Comparison of ENCODE assay signal across 8 mouse cellular contexts in the genomic region with DNA sequence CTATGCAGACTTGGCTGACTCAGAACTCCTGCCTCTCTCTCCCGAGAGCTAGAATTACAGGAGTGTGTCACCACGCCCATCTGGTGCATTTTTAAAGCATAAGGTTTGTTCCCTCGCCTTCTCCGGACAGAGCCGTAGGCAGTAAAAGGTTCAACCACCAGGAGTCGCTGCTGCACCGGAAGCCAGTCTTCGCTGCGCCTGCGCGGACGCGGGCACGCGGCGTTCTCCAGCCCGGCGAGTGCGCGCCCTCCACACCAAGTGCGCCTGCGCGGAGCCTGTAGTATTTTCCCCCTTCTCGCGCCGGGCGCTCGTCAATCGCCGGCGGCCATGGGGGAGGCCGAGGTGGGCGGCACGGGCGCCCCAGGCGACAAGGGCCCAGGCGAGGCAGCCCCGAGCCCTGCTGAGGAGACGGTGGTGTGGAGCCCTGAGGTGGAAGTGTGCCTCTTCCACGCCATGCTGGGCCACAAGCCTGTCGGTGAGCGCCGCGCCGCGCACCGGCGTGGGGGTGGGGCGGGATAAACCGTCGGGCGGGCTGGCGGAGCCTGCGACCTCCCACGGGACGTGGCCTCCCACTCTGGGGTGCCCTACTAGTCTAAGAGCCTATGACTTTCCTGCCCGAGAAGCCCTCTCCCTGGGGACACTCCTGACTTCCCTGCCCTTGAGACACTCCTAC. TPM values are rescaled to one million over a fixed set of nuclear protein-coding genes. Genes with fewer than 3 reads are reported as not detected.
DNase-seq lines count a peak whose midpoint lies in the region; ATAC-seq and TF ChIP-seq lines count a peak whose summit lies in the region.

No protein-coding gene starts in this region.

- no peak overlapping the region for H3K27ac ChIP-seq in ES-Bruce4 (ENCODE audit: insufficient read depth, low read length)
- H3K27ac ChIP-seq in forebrain, embryonic 13.5 days = peak overlapping the region; percentile 54
- peak overlapping the region; percentile 78 for H3K27ac ChIP-seq in liver, postnatal 0 days (ENCODE audit: low read depth)
- peak overlapping the region; percentile 71; the same call in 1 of the 2 replicates for H3K27ac ChIP-seq in neural tube, embryonic 14.5 days (ENCODE audit: low read depth, low read length)

- no peaks in the 10 kb centered on the region for H3K4me1 ChIP-seq in ES-Bruce4 (ENCODE audit: control insufficient read depth, insufficient read depth, low read length)
- H3K4me1 ChIP-seq in forebrain, embryonic 13.5 days = peaks cover 21% of the 10 kb centered on the region
- peaks cover 16% of the 10 kb centered on the region for H3K4me1 ChIP-seq in liver, postnatal 0 days (ENCODE audit: insufficient read depth)
- H3K4me1 ChIP-seq in neural tube, embryonic 14.5 days (ENCODE audit: control insufficient read depth, insufficient read depth, low read length) = peaks cover 11% of the 10 kb centered on the region

- H3K4me3 ChIP-seq in ES-Bruce4 (ENCODE audit: low read depth, low read length) = peak overlapping the region; percentile 75
- peak overlapping the region; percentile 87 for H3K4me3 ChIP-seq in forebrain, embryonic 13.5 days
- H3K4me3 ChIP-seq in liver, postnatal 0 days (ENCODE audit: low read depth, low read length) = peak overlapping the region; percentile 94
- peak overlapping the region; percentile 90 for H3K4me3 ChIP-seq in neural tube, embryonic 14.5 days (ENCODE audit: low read depth, low read length)

- H3K4me2 ChIP-seq in forebrain, embryonic 13.5 days = peak overlapping the region; percentile 83
- H3K4me2 ChIP-seq in liver, postnatal 0 days (ENCODE audit: low read depth, low read length) = peak overlapping the region; percentile 99
- peak overlapping the region; percentile 91 for H3K4me2 ChIP-seq in neural tube, embryonic 14.5 days (ENCODE audit: low read depth, low read length)

- peak overlapping the region; percentile 78 for H3K9ac ChIP-seq in ES-Bruce4 (ENCODE audit: low read depth, poor library complexity, severe bottlenecking)
- H3K9ac ChIP-seq in forebrain, embryonic 13.5 days = peak overlapping the region; percentile 94
- peak overlapping the region; percentile 97 for H3K9ac ChIP-seq in liver, postnatal 0 days (replicated peaks)
- peak overlapping the region; percentile 97 for H3K9ac ChIP-seq in neural tube, embryonic 14.5 days (replicated peaks; ENCODE audit: low read depth, low read length)

- under 1% methylated on average over 53 of the region's 57 CpGs for WGBS in forebrain, embryonic 13.5 days
- WGBS in large intestine, adult 2 months = under 1% methylated on average over 57 of the region's 57 CpGs
- WGBS in liver, postnatal 0 days (ENCODE audit: insufficient replicate concordance) = under 1% methylated on average over 57 of the region's 57 CpGs
- WGBS in neural tube, embryonic 14.5 days = under 1% methylated on average over 54 of the region's 57 CpGs

- peak; percentile 17 for TF ChIP-seq POLR2A in ES-Bruce4 (IDR thresholded peaks at IDR 0.05; ENCODE audit: insufficient read depth, low read length)

- H3K27me3 ChIP-seq in ES-Bruce4 (ENCODE audit: control insufficient read depth, insufficient read depth, low read length, poor library complexity, severe bottlenecking) = no peaks in the 10 kb centered on the region
- peaks cover 6% of the 10 kb centered on the region; the same call in 1 of the 2 replicates for H3K27me3 ChIP-seq in forebrain, embryonic 13.5 days
- H3K27me3 ChIP-seq in liver, postnatal 0 days (ENCODE audit: insufficient read depth, low read length) = no peaks in the 10 kb centered on the region
- no peaks in the 10 kb centered on the region for H3K27me3 ChIP-seq in neural tube, embryonic 14.5 days (ENCODE audit: control insufficient read depth, insufficient read depth, low read length)

- intact Hi-C loops in heart, postnatal 10 days (cut with DNase I) = loop anchor here (1.0 to 5.0 kb wide), 2 partner anchors 163 to 310 kb away; partner anchors contain the start of gene Cables2

- no peaks in the 10 kb centered on the region for H3K9me3 ChIP-seq in ES-Bruce4 (replicated peaks; ENCODE audit: control insufficient read depth, insufficient read depth, low read length, poor library complexity, severe bottlenecking)
- H3K9me3 ChIP-seq in forebrain, embryonic 13.5 days (replicated peaks) = no peaks in the 10 kb centered on the region
- H3K9me3 ChIP-seq in liver, postnatal 0 days (ENCODE audit: low read length) = no peaks in the 10 kb centered on the region
- no peaks in the 10 kb centered on the region for H3K9me3 ChIP-seq in neural tube, embryonic 14.5 days (ENCODE audit: control insufficient read depth, low read length)

- ATAC-seq in cerebellum, adult (ENCODE audit: insufficient number of reproducible peaks, low FRiP score, low TSS enrichment) = peak; percentile 77
- ATAC-seq in forebrain, embryonic 13.5 days = peak; percentile 80
- peak; percentile 89 for ATAC-seq in liver, postnatal 0 days
- peak; percentile 63 for ATAC-seq in neural tube, embryonic 14.5 days (ENCODE audit: low read depth)

- DNase-seq in heart, postnatal 10 days = peak; percentile 98 to 99
- DNase-seq in large intestine, adult 2 months (ENCODE audit: low read depth, low spot score) = peak; percentile 89
- DNase-seq in liver, postnatal 0 days = peak; percentile 97
- peak; percentile 99 for DNase-seq in testis, postnatal 10 days (ENCODE audit: low spot score)

- 0 out of 2 replicates have a peak, but pooled peaks have one; percentile 41 for TF ChIP-seq EP300 in ES-Bruce4 (IDR thresholded peaks at IDR 0.05; ENCODE audit: insufficient read depth, low read depth, low read length)
- no peak for TF ChIP-seq EP300 in liver, postnatal 0 days (IDR thresholded peaks at IDR 0.05; ENCODE audit: low read depth)

- peaks cover 6% of the 10 kb centered on the region for H3K36me3 ChIP-seq in ES-Bruce4 (ENCODE audit: control insufficient read depth, insufficient read depth, low read length, poor library complexity, severe bottlenecking)
- H3K36me3 ChIP-seq in forebrain, embryonic 13.5 days (ENCODE audit: poor library complexity, severe bottlenecking) = peaks cover 29% of the 10 kb centered on the region
- peaks cover 17% of the 10 kb centered on the region for H3K36me3 ChIP-seq in liver, postnatal 0 days (replicated peaks; ENCODE audit: insufficient read depth, low read length)
- peaks cover 13% of the 10 kb centered on the region for H3K36me3 ChIP-seq in neural tube, embryonic 14.5 days (ENCODE audit: control insufficient read depth, insufficient read depth, low read length)

- peak; percentile 87 for TF ChIP-seq CTCF in ES-Bruce4 (IDR thresholded peaks at IDR 0.05; ENCODE audit: low read depth, low read length)
- peak; percentile 99 for TF ChIP-seq CTCF in liver, postnatal 0 days (IDR thresholded peaks at IDR 0.05; ENCODE audit: low read depth)

RNA-seq across cellular contexts. Expression of gene Mrgbp, which starts 1.5 kb away (rescaled TPM):
- polyA plus RNA-seq in ES-Bruce4 (2011; ENCODE audit: insufficient read depth, insufficient read length, low read depth, missing spikeins) = 20.3 and 22.3 TPM in 2 replicates
- polyA plus RNA-seq in forebrain, embryonic 13.5 days (2015; fragmentation: Nextera tagmentation; extraction: Ambion mirVana) = 50.7 and 53.6 TPM in 2 replicates
- total RNA-seq in heart, postnatal 10 days (2021) = 10 to 100 TPM; 17.8 to 21.3 TPM
- 17.7 and 19.0 TPM in 2 replicates for polyA plus RNA-seq in large intestine, adult 2 months (2012; rRNA removed)
- polyA plus RNA-seq in liver, postnatal 0 days (2015; fragmentation: Nextera tagmentation; extraction: Ambion mirVana) = 7.3 and 7.5 TPM in 2 replicates
- 40.0 and 41.8 TPM in 2 replicates for polyA plus RNA-seq in neural tube, embryonic 14.5 days (2014; fragmentation: Nextera tagmentation; extraction: Ambion mirVana)

RNA-seq across cellular contexts. Expression of gene Ogfr, which starts 6.4 kb away (rescaled TPM):
- 47.3 and 56.6 TPM in 2 replicates for polyA plus RNA-seq in ES-Bruce4 (2011; ENCODE audit: insufficient read depth, insufficient read length, low read depth, missing spikeins)
- polyA plus RNA-seq in forebrain, embryonic 13.5 days (2015; fragmentation: Nextera tagmentation; extraction: Ambion mirVana) = 79.8 and 85.4 TPM in 2 replicates
- 10 to 100 TPM; 42.6 to 48.8 TPM for total RNA-seq in heart, postnatal 10 days (2021)
- polyA plus RNA-seq in large intestine, adult 2 months (2012; rRNA removed) = 35.6 and 44.3 TPM in 2 replicates
- 22.7 and 24.9 TPM in 2 replicates for polyA plus RNA-seq in liver, postnatal 0 days (2015; fragmentation: Nextera tagmentation; extraction: Ambion mirVana)
- polyA plus RNA-seq in neural tube, embryonic 14.5 days (2014; fragmentation: Nextera tagmentation; extraction: Ambion mirVana) = 87.9 and 92.3 TPM in 2 replicates

RNA-seq across cellular contexts. Expression of gene Col9a3, which starts 15.0 kb away (rescaled TPM):
- polyA plus RNA-seq in ES-Bruce4 (2011; ENCODE audit: insufficient read depth, insufficient read length, low read depth, missing spikeins) = 1.9 and 3.7 TPM in 2 replicates
- polyA plus RNA-seq in forebrain, embryonic 13.5 days (2015; fragmentation: Nextera tagmentation; extraction: Ambion mirVana) = 17.4 and 21.9 TPM in 2 replicates
- total RNA-seq in heart, postnatal 10 days (2021) = 1 to 10 TPM in 1 of 2 experiments, under 1 TPM in 1; 0.53 to 1.2 TPM
- polyA plus RNA-seq in large intestine, adult 2 months (2012; rRNA removed) = 0.33 and 1.3 TPM in 2 replicates
- polyA plus RNA-seq in liver, postnatal 0 days (2015; fragmentation: Nextera tagmentation; extraction: Ambion mirVana) = 0.41 and 0.63 TPM in 2 replicates
- polyA plus RNA-seq in neural tube, embryonic 14.5 days (2014; fragmentation: Nextera tagmentation; extraction: Ambion mirVana) = 53.2 and 55.7 TPM in 2 replicates

RNA-seq across cellular contexts. Expression of gene Tcfl5, which starts 59.9 kb away (rescaled TPM):
- 34.4 and 37.5 TPM in 2 replicates for polyA plus RNA-seq in ES-Bruce4 (2011; ENCODE audit: insufficient read depth, insufficient read length, low read depth, missing spikeins)
- 0.08 TPM in 1 of 2 replicates, not detected in the other for polyA plus RNA-seq in forebrain, embryonic 13.5 days (2015; fragmentation: Nextera tagmentation; extraction: Ambion mirVana)
- under 1 TPM in 1 of 2 experiments, not detected in 1; 0.22 TPM for total RNA-seq in heart, postnatal 10 days (2021)
- polyA plus RNA-seq in large intestine, adult 2 months (2012; rRNA removed) = not detected in 2 replicates
- polyA plus RNA-seq in liver, postnatal 0 days (2015; fragmentation: Nextera tagmentation; extraction: Ambion mirVana) = not detected in 2 replicates
- 0.53 and 0.75 TPM in 2 replicates for polyA plus RNA-seq in neural tube, embryonic 14.5 days (2014; fragmentation: Nextera tagmentation; extraction: Ambion mirVana)
